Mouse (Mus musculus) urinary bladder, postnatal 36 days (tissue): Measurements from ENCODE around the gene Pdia4.
"Not testable (repeated sequence)": the region's sequence is repeated elsewhere in the genome, so short reads cannot be mapped to it uniquely, and the experiment has no call there.

Experiments used
- DNase-seq, 2 experiments: peaks; one replicate each; pipeline ENCODE4 v3.0.0; 2022; ENCODE audit warnings: low spot score in 2 of 2, mixed read lengths in 1 of 2

The Pdia4 gene

GRCm38 (mm10) chr6:47811324-47811723, 1.9 kb downstream of the Pdia4 start:
- DNase-seq: no peak

DNA sequence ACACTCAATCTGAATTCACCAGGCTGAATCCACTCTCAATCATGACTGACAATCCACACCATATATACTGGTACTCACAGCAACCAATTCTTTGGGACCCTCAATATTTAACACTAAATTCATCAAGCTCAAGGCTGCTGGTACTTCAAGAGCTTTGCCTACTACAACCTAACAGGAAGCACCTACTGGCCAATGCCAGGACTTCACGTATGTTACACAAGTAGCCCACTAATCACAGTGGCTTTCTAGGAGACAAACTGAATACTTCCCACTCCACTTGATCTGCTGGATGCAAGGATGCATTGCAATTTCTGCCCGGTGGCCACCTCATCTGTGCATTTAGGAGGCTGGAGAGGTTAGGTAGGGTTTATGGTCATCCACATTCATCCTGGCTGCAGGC, 3.0 kb downstream of the Pdia4 start:
- DNase-seq: no peak

- DNase-seq: no peak
Observed at GRCm38 (mm10) chr6:47809053-47809452, 4.2 kb downstream of the Pdia4 start.

DNA sequence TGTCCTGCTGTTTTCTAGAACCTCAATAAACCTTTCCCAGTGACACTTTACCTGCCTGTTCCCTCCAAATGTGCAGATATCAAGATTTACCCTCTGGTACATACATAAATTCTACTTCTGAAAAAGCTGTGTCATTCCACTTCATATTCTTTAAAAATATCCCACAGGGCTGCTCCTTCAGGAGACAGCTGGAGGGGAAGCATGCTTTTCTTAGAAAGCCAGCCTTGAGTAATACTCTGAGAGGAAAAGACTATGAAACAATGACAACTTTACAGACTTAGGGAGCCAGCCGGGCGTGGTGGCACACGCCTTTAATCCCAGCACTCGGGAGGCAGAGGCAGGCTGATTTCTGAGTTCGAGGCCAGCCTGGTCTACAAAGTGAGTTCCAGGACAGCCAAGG, 4.7 kb downstream of the Pdia4 start:
- no peak for DNase-seq

DNA sequence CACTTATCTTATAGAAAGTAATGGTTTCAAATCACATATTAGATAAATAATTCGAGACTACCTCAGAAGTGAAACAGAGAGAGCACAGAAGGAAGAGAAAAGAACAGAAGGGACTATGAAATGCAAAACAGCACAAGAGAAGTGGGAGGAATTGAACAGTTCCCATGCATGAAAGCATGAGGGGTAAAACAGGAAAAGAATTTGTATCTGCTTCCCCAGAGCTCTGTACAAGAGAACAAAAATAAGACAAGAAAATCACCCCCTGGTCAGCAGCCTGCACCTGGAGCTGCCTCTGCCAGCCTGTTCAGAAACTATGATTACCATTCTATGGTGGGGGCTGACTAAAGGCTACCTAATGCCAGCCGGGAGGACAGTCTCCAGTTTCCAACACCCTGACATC, 5.8 kb downstream of the Pdia4 start:
- no peak for DNase-seq

DNA sequence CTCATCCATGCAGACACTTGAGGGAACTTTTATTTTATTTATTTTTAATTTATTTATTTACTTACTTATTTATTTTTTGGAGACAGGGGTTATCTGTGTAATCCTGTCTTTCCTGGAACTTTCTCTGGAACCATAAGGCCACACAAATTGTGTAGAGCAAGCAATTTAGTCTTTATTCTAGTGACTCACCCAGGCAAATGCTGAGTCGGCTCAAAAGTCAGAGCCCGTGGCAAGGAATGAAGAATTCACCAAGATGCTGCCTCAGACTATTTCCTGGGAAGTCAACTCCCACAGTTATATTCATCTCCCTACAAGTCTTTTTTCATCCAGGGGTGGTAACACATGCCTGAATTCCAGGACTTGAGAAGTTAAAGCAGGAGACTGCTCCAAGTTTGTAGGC, 7.7 kb downstream of the Pdia4 start:
- DNase-seq: no peak

- DNase-seq: no peak
Observed at GRCm38 (mm10) chr6:47799079-47799478, 14.2 kb downstream of the Pdia4 start.

GRCm38 (mm10) chr6:47794106-47794830, 19.0 kb downstream of the Pdia4 start:
- DNase-seq: no peak

DNA sequence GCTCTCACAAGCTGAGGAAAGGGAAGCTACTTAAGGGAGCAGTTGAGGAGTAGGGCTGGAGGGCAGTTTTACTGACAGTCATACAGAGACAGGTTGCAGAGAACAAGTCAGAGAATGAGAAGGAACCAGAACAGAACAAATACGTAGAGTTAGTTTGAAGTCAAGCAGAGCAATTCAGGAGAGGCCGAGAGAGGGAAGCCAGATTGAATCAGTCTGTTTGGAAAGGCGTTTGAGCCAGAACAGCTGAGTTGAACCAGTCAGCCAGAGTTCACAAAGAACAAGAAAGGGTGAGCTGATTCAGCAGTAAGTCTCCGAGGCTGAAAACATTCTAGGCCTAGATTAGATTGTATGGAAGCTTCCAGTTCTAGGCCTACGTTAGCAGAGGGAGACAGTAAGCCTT, 19.9 kb downstream of the Pdia4 start:
- DNase-seq: no peak

GRCm38 (mm10) chr6:47792533-47792932, 20.7 kb downstream of the Pdia4 start:
- no peak for DNase-seq

DNA sequence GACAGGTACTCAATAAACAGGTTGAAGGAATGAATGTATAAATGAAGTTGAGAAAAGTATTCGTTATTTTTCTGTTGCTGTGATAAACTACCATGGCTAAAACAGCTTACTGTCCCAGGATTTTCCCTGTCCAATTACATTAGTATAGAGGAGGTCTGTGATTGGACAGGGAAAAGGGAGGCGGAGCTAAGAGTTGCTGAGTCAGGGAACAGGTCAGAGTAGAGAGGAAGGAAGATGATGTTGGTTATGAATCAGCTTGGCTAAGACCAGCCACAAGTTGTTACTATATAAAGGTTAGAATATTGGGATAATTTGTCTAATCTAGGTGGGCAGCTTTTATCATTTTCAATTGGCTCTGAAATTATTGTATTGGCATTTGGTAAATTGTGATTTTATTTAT, 22.5 kb downstream of the Pdia4 start:
- no peak for DNase-seq

GRCm38 (mm10) chr6:47788821-47789220, 24.4 kb downstream of the Pdia4 start:
- no peak for DNase-seq

GRCm38 (mm10) chr6:47787941-47788736, 25.1 kb downstream of the Pdia4 start:
- peak; percentile 71 to 77 for DNase-seq

DNA sequence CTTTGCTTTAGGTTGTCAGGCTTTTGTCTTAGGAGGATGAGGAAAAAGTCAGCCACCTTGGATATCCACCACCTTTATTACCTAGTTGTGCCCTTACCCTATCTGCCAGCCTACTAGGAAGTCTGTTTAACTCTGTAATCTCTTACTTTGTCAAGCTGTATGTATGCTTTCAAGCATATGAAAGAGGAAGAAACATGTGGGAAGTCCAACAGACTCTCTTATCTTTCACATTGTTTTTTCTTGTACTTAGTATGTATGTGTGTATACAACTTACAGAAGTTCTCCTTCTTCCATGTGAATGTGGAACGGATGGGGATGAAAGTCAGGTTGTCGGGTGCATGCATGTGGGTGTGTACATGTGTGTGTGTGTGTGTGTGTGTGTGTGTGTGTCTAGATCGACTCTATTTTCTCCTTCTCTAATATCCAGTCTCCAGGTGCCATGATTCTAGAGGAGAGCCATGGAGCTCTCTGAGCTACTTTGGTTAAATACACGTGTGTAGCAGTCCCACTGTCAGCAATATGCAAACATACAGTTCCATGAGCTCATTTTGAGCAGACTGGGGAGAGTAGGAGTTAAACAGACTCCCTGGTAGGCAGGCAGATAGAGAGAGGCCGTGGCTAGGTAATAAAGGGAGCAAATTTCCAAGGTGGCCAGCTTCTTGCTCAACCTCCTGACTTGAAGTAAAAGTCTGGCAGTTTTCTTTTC, 28.4 kb downstream of the Pdia4 start:
- DNase-seq: no peak

DNA sequence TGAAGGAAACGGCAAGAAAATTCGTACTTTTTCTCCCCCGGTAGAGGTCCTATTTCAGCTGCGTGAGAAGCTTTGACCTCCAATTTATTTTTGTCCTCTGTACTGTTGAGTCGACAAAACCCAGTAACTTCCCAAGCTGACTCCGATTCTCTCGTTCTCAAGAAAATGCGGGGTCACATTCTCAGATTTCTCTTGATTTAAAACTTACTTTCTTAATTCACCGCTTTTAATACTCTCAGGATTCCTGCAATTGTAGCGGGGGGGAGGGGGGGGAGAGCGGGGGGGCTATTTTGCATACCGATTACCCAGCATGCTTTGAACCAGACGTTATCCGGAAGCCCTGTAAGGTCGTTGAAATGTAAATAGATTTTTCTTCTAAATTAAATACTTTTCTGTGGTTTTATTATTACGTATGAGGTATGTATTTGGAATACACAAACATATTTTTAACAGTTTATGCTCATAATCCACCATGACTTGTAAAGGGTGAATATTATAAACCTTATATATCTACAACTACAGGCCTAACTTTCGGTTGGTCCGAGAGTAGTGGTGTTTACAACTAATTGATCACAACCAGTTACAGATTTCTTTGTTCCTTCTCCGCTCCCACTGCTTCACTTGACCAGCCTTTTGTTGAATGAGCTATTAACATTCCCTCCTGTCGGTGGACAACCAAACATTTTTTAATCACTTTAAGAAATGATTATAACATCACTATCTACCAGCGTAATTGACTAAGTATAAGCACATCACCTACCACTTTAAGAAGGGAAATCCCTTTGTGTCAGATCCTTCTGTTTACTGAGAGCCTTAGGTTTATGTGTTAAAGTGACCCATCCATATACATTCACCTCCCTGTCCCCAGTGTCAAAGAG, 31.9 kb downstream of the Pdia4 start:
- no peak for DNase-seq

DNA sequence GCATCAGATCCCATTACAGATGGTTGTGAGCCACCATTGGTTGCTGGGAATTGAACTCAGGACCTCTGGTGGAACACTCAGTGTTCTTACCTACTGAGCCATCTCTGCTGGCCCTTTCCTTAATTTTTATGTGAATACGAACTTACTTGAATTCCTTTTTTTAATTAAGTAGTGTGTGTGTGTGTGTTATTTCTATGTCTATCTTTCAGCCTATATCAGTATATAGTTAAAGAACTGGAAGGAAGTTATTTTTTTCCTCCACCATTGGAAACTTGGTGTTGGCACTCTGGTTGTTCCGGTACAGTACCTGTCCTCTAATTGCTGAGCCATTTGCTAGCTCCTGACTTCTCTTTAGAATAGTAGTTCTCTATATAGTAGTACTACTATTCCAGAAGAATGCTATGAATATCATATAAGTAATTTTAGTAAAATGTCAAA, 32.6 kb downstream of the Pdia4 start:
- DNase-seq: no peak

GRCm38 (mm10) chr6:47771760-47772159, 41.5 kb downstream of the Pdia4 start:
- not testable (repeated sequence) for DNase-seq

- not testable (repeated sequence) for DNase-seq
Observed at GRCm38 (mm10) chr6:47771113-47771512, 42.1 kb downstream of the Pdia4 start.

DNA sequence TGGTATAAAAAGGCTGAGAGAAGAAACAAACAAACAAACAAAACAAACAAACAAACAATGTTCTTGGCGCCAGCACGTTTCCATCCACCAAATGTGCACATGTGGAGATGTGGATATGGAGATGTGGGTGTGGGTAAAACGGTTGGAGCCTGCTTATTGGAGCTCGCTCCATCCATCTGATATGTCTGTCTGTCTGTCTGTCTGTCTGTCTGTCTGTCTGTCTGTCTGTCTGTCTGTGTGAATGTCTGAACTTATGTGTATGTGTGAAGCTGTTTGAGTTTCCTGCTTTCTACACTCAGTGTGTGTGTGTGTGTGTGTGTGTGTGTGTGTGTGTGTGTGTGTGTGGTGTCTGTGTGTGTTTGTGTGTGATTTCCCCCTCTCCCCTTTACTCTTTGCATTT, 43.4 kb downstream of the Pdia4 start:
- DNase-seq: not testable (repeated sequence)

GRCm38 (mm10) chr6:47768520-47768919, 44.7 kb downstream of the Pdia4 start:
- not testable (repeated sequence) for DNase-seq

DNA sequence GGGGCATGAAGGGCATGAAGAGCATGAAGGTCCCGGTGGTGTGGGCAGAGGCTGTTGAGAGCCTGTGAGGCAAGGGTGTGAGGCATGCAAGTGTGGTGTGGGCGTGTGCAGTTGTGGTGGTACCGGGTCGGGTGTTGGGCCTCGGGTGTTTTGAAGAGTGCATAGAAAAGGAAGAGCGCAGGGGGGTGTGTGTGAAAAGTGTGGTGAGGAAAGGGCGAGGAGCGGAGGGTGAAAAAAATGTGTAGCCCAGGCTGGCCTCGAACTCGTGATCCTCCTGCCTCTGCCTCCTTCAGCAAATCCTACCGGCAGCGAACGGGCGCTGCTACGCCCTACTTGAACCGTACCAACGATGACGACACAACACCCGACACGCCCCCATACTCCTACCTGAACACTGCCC, 45.9 kb downstream of the Pdia4 start:
- not testable (repeated sequence) for DNase-seq
